Mouse (Mus musculus) megakaryocyte, embryonic 14.5 days (primary cell): ENCODE data around the gene 1700030K09Rik.

Experiments used
- FLI1 ChIP-seq: IDR thresholded peaks from 2 replicates; pipeline ENCODE4 v1.6.1; 2012; ENCODE audit warnings: low read length, inconsistent platforms, mixed read lengths
- GATA1 ChIP-seq: IDR thresholded peaks from 3 replicates; pipeline ENCODE4 v1.6.1; 2012; ENCODE audit warnings: mixed read lengths, low read length, inconsistent platforms, borderline replicate concordance

DNA sequence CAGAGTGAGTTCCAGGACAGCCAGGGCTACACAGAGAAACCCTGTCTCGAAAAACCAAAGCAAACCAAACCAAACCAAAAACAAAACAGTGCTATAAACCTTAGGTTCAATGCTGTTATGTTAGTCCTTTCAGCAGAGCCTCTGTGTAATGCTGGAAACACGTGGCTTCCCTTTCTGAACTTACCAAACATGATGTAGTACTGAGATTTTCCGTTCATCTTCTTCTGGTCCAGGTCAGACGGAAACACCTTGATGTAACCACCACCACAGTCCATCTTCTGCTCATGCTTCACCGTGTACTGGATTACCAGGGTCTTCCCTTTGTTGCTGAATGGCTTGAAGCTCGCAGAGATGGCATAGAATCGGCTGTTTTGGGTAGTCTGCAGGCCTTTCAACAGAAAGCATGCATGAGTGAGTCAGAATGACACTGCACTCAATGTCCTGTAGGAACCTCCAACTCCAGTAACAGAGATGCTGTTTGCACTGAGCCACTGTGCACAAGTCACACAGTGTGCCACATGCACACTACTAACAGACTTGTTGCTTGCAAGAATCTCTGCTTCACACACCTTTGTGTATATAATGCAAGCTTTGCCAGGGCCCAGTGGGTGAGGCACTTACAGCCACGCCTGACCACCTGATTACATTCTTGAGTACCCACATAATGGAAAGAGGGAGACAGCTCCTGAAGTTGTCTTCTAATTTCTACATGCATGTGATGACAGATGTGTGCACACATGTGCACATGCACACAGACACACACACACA, 5.2 kb upstream of the 1700030K09Rik start:
- TF ChIP-seq GATA1 (no peak), FLI1 (no peak)
